Mouse (Mus musculus) neural tube, embryonic 11.5 days (tissue): ENCODE data around the gene Htra3. TPM values are rescaled to one million over a fixed set of nuclear protein-coding genes. Genes with fewer than 3 reads are reported as not detected.

Experiments used
- ATAC-seq: fragments of 200-750 bp; cut with Nextera tagmentation; 2 replicates; pipeline ENCODE4 v1.8.0; 2017; ENCODE audit warnings: moderate number of reproducible peaks, mild to moderate bottlenecking, moderate TSS enrichment, moderate library complexity; ENCODE audit not compliant: insufficient read depth, low FRiP score, low TSS enrichment
- DNase-seq: peaks from one replicate; pipeline ENCODE4 v3.0.0-alpha.2; 2015; ENCODE audit warnings: low spot score
- H3K27ac ChIP-seq: fragments of 300-500 bp; sonication (generic); 2 replicates; pipeline ENCODE4 v1.5.1; 2014; ENCODE audit warnings: low read depth, mild to moderate bottlenecking, low read length
- H3K27me3 ChIP-seq: fragments of 300-500 bp; sonication (generic); 2 replicates; pipeline ENCODE4 v1.6.1; 2014; ENCODE audit warnings: mild to moderate bottlenecking, low read length, mixed read lengths; ENCODE audit not compliant: control insufficient read depth, insufficient read depth
- H3K36me3 ChIP-seq: fragments of 300-500 bp; sonication (generic); 2 replicates; pipeline ENCODE4 v1.6.1; 2014; ENCODE audit warnings: mild to moderate bottlenecking, low read length, moderate library complexity, mixed read lengths; ENCODE audit not compliant: control insufficient read depth, insufficient read depth
- H3K4me1 ChIP-seq: fragments of 300-500 bp; sonication (generic); 2 replicates; pipeline ENCODE4 v1.6.1; 2014; ENCODE audit warnings: low read length, mixed read lengths; ENCODE audit not compliant: control insufficient read depth, insufficient read depth
- H3K4me2 ChIP-seq: fragments of 300-500 bp; sonication (generic); 2 replicates; pipeline ENCODE4 v1.6.1; 2014; ENCODE audit warnings: low read depth, mild to moderate bottlenecking, moderate library complexity
- H3K4me3 ChIP-seq: fragments of 300-500 bp; sonication (generic); 2 replicates; pipeline ENCODE4 v1.5.1; 2014; ENCODE audit warnings: low read depth, low read length
- H3K9ac ChIP-seq: fragments of 300-500 bp; sonication (generic); 2 replicates; pipeline ENCODE4 v1.6.1; 2014; ENCODE audit warnings: mild to moderate bottlenecking, low read length
- H3K9me3 ChIP-seq: fragments of 300-500 bp; sonication (generic); 2 replicates; pipeline ENCODE4 v1.6.1; 2016; ENCODE audit warnings: low read length; ENCODE audit not compliant: control insufficient read depth
- WGBS: fragments of 180-500 bp; shearing (Covaris S2); extraction: QIAGEN DNeasy Blood & Tissue Kit; methylation state at CpG from one replicate; pipeline ENCODE4 v1.1.7; 2014; 5-methylcytosine and 5-hydroxymethylcytosine counted together
- polyA plus RNA-seq: library from polyadenylated mRNA; unstranded; fragments of >200 nt; fragmentation: Nextera tagmentation; extraction: Ambion mirVana; gene quantifications from 2 replicates; pipeline ENCODE4 v1.2.1, GENCODE M21; 2014

The Htra3 gene
- polyA plus RNA-seq, 1 experiment from 2014 or later = 7.5 TPM

DNA sequence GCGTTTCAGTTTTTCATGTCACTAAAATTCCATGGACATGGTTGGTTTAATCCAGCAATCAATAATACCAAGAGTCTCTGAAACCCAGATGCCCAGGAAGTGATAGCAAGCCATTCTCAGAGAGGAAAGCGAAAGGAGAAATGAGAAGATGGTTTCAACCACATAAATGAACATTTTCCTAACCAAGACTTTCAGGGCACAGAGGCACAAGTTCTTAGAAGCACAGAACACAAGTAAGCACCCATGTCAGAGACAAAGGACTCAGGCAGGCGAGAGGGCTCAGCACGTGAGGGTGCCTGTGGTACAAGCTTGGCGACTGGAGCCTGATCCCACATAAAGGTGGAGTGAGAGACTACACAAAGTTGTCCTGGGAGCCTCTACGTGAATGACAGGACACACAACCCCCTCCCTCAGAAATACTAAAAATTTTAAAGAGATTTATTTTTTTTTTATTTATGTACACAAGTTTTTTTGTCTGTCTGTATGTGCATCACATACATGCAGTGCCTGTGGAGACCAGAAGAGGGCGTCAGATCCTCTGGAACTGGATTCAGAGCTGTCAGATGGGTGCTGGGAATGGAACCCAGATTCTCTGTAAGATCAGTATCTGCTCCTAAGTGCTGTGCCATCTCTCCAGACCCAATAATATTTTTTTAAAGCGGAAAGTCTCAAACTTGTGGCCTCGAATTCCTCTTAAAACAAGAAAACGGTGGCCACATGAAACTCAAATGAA lies 23.7 kb downstream of the Htra3 start:
- Histone ChIP-seq H3K4me1 (no peaks in the 10 kb centered on the region), H3K36me3 (no peaks in the 10 kb centered on the region), H3K4me3 (no peak overlapping the region), H3K27ac (no peak overlapping the region), H3K27me3 (no peaks in the 10 kb centered on the region), H3K4me2 (no peak overlapping the region), H3K9me3 (no peaks in the 10 kb centered on the region), H3K9ac (no peak overlapping the region)
- 88% methylated on average over 10 of the region's 10 CpGs for WGBS
- DNase-seq (no peak), ATAC-seq (no peak)

DNA sequence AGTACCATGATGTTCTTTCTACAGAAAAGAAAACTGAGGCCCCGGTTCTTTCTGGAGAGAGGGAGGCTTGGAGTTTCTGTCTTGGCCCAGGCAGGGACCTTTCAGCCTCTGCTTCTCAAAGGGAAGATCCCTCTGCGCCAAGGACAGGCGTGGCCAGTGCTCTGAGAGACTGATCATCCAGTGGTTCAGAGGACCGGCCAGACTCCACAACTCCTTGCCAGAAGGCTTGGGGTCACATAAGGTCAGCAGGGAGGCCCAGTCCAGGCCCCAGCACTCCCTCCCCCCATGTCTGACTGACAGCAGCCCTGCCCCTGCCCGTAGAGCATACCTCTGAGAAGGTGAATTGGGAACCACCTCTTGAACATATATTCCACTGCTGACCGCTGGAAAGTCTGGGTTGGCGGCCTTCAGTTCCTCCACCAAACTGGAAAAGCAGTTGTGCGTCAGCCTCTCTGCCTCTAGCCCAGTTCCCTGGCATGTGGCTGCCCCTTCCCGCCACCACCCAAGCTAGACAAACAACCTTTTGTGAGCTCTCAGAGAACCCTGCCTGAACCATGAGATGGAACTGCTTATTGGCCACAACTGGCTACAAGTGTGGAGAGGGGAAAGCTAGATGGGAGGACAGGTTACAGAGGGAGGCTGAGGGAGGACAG lies 25.7 kb downstream of the Htra3 start:
- ATAC-seq = no peak
- DNase-seq = no peak
- H3K9me3 ChIP-seq = no peaks in the 10 kb centered on the region
- no peak overlapping the region for H3K4me2 ChIP-seq
- no peak overlapping the region for H3K27ac ChIP-seq
- H3K4me1 ChIP-seq = no peaks in the 10 kb centered on the region
- H3K27me3 ChIP-seq = no peaks in the 10 kb centered on the region
- WGBS = 79% methylated on average over 9 of the region's 9 CpGs
- no peak overlapping the region for H3K4me3 ChIP-seq
- no peak overlapping the region for H3K9ac ChIP-seq
- no peaks in the 10 kb centered on the region for H3K36me3 ChIP-seq

DNA sequence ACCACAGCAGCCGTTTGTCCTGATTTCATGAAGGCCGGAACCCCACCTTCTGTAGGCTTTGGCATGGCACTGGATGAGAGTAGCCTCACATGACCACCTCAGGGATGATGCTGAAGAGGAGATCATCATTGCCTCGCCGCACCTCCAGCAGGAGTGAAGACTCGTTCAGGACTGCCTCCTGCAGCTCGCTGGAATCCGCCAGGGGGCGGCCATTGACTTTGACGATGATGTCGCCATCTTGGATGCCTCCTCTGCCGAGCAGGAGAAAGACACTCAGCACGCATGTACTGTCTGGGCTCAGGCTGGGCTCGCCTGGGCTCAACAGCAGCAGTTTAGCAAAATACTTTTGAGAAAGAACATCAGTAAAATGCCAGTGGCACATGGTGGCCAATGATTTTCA lies 26.7 kb downstream of the Htra3 start:
- no peak for DNase-seq
- Histone ChIP-seq H3K4me2 (no peak overlapping the region), H3K27ac (no peak overlapping the region), H3K9me3 (no peaks in the 10 kb centered on the region), H3K9ac (no peak overlapping the region), H3K36me3 (no peaks in the 10 kb centered on the region), H3K27me3 (no peaks in the 10 kb centered on the region), H3K4me3 (no peak overlapping the region), H3K4me1 (no peaks in the 10 kb centered on the region)
- no peak for ATAC-seq
- 85% methylated on average over 13 of the region's 13 CpGs for whole genome bisulfite sequencing

DNA sequence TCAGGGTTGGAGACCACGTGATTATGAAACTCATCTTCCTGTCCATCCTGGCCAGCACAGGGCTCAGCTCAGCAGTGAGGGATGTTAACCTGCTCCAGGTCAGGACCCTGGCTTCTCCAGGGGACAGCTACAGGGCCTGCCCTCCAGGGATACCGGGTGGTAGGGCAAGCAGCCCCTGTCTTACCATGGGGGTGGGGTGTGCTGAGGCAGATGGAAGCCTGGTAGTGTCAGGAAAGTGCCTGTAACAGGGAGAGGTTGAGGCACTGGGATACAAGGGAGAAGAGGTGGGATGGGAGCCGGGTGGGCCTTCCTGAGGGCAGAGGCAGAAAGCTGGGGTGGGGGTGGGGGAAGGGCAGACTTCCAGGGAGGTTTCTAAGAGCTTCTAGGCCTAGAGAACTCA lies 27.3 kb downstream of the Htra3 start:
- Histone ChIP-seq H3K27ac (no peak overlapping the region), H3K9ac (no peak overlapping the region), H3K4me3 (no peak overlapping the region), H3K4me1 (no peaks in the 10 kb centered on the region), H3K27me3 (no peaks in the 10 kb centered on the region), H3K9me3 (no peaks in the 10 kb centered on the region), H3K36me3 (no peaks in the 10 kb centered on the region), H3K4me2 (no peak overlapping the region)
- ATAC-seq (no peak), DNase-seq (no peak)
- WGBS = 86% methylated on average over 3 of the region's 3 CpGs

DNA sequence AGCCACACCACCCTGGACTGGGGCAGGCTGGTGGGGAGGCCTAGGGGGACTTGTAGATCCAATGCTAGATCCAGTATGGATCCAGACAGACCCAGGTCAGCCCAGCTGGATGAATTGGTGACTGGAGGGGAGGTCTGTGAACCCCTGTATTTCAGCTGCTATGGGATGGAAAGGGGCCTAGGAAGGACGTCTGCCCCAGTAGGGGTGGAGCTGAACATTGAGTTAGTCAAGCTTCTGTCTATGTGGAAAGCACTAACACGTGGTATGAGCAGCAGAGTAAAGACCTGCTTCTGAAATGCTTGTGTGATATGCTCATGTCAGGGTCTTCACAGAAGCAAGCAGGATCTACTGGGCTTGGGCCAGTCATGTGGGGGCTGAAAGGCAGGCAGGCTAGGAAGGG lies 31.4 kb downstream of the Htra3 start:
- Histone ChIP-seq H3K27ac (no peak overlapping the region), H3K9ac (no peak overlapping the region), H3K4me3 (no peak overlapping the region), H3K4me1 (no peaks in the 10 kb centered on the region), H3K9me3 (no peaks in the 10 kb centered on the region), H3K36me3 (no peaks in the 10 kb centered on the region), H3K4me2 (no peak overlapping the region), H3K27me3 (no peaks in the 10 kb centered on the region)
- no peak for DNase-seq
- 65% methylated on average over 2 of the region's 2 CpGs for WGBS
- ATAC-seq = no peak

DNA sequence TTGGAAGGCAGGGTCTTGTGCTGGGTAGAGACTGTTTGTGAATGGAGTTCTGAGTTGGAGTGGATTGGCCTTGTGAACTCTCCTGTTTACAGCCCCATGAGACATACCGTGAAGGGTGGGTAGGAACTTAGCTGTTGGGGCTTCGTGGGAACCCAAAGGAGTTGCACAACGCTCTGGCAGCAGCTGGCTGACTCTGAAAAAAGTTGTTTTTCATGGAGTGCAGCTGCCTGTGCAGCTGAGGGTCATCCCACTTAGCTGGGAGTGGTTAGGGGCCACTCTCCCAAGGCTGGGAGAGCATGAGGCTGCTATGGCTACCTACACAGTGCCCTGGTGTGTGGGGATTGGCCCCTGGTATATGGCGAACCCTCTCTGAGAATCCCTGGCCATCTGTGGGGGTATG lies 32.0 kb downstream of the Htra3 start:
- H3K27me3 ChIP-seq = no peaks in the 10 kb centered on the region
- 74% methylated on average over 4 of the region's 4 CpGs for WGBS
- no peaks in the 10 kb centered on the region for H3K9me3 ChIP-seq
- H3K36me3 ChIP-seq = no peaks in the 10 kb centered on the region
- no peaks in the 10 kb centered on the region for H3K4me1 ChIP-seq
- H3K4me3 ChIP-seq = no peak overlapping the region
- DNase-seq = no peak
- no peak overlapping the region for H3K27ac ChIP-seq
- no peak for ATAC-seq
- no peak overlapping the region for H3K4me2 ChIP-seq
- no peak overlapping the region for H3K9ac ChIP-seq

DNA sequence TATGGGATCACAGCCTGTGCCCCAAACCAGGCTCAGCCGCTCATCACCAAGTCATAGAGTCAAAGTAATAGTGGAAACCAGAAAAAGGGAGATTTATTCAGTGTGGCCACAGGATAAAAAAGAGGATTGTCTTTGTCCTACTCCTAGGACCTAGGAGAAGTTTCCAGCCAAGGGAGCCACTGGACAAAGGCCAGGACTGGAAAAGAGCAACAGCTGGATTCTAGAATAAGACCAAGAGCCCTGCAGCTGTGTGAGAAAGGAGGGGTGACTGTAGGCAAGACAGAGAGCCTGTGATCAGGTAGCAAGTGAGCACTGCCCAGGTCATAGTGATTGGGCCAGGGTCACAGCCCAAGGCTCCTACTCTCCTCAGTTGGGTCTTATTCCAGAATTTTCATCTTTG lies 32.7 kb downstream of the Htra3 start:
- WGBS = 85% methylated on average over 1 of the region's 1 CpGs
- H3K9ac ChIP-seq = no peak overlapping the region
- H3K36me3 ChIP-seq = no peaks in the 10 kb centered on the region
- no peaks in the 10 kb centered on the region for H3K27me3 ChIP-seq
- no peak overlapping the region for H3K4me2 ChIP-seq
- ATAC-seq (no peak), DNase-seq (no peak)
- H3K27ac ChIP-seq = no peak overlapping the region
- no peak overlapping the region for H3K4me3 ChIP-seq
- H3K9me3 ChIP-seq = no peaks in the 10 kb centered on the region
- H3K4me1 ChIP-seq = no peaks in the 10 kb centered on the region

DNA sequence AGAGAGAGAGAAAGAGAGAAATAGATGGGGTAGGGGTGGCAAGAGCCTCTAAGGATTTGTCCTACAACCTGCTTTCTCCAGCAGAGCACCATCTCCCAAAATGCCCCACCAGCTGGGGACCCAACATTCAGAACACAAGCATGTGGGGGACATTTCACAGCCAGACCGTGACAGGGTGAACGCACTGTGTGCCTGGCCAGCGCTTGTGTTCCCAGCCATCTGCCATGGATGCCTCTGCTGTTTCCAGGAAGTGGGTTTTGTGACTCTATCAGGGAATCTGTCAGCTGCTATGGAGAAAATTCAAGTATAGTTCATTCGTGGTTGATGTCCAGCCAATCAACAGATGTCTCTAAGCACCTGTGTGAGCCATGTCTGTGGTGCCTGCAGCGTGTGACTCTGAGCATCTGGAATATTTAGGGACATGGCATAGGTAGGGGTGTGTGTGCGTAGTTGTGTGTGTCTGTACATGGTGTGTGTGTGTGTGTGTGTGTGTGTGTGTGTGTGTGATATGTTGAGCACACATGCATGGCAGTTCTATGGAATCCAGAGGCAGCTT lies 33.6 kb downstream of the Htra3 start:
- Histone ChIP-seq H3K27ac (no peak overlapping the region), H3K4me3 (no peak overlapping the region), H3K9me3 (no peaks in the 10 kb centered on the region), H3K4me1 (no peaks in the 10 kb centered on the region), H3K9ac (no peak overlapping the region), H3K36me3 (no peaks in the 10 kb centered on the region), H3K4me2 (no peak overlapping the region), H3K27me3 (no peaks in the 10 kb centered on the region)
- DNase-seq = no peak
- no peak for ATAC-seq
- 86% methylated on average over 6 of the region's 6 CpGs for WGBS

DNA sequence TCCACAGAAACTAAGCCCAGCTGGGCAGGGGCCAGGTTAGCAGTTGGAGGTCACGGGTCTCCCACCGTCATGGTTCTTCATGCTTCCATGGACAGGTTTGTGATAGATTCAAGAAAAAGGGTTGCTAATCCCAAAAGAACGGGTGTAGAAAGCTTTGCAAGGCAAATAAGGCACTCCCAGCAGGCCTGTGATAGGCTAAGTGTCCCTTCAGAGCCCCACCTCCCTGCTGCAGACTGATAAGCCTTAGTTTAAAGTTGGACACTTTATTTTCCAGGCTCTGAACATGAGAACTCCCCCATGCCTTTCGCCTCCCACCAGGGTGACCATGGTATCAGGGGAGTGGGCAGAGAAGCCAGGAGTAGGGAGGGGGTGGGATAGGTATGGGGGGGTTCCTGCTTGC lies 35.5 kb downstream of the Htra3 start:
- Histone ChIP-seq H3K9ac (no peak overlapping the region), H3K4me1 (no peaks in the 10 kb centered on the region), H3K4me2 (no peak overlapping the region), H3K4me3 (no peak overlapping the region), H3K27me3 (no peaks in the 10 kb centered on the region), H3K9me3 (no peaks in the 10 kb centered on the region), H3K36me3 (no peaks in the 10 kb centered on the region), H3K27ac (no peak overlapping the region)
- WGBS = 75% methylated on average over 4 of the region's 4 CpGs
- ATAC-seq (no peak), DNase-seq (no peak)
